Mouse (Mus musculus) heart, adult 2 months (tissue): ENCODE results near the gene Lcmt1. TPM values are rescaled to one million over a fixed set of nuclear protein-coding genes. Genes with fewer than 3 reads are reported as not detected.

Experiments
- DNase-seq, 2 experiments: peaks; one replicate each; pipeline ENCODE4 v3.0.0; 2021
- H3K27ac ChIP-seq: fragments of 200-600 bp; 2 replicates; pipeline ENCODE4 v1.8.1; 2022
- H3K27me3 ChIP-seq: fragments of 200-500 bp; 2 replicates; pipeline ENCODE4 v1.6.1; 2012; ENCODE audit warnings: mild to moderate bottlenecking, low read length, inconsistent platforms, mixed read lengths; ENCODE audit not compliant: control insufficient read depth, insufficient read depth
- H3K36me3 ChIP-seq: fragments of 200-500 bp; 2 replicates; pipeline ENCODE4 v1.6.1; 2012; ENCODE audit warnings: low read length, inconsistent platforms; ENCODE audit not compliant: control insufficient read depth, insufficient read depth
- H3K4me1 ChIP-seq: fragments of 200-500 bp; 2 replicates; pipeline ENCODE4 v1.6.1; 2011; ENCODE audit warnings: low read length; ENCODE audit not compliant: control insufficient read depth, insufficient read depth
- H3K4me3 ChIP-seq: fragments of 200-600 bp; 2 replicates; pipeline ENCODE4 v1.8.1; 2022
- H3K79me2 ChIP-seq: fragments of 200-500 bp; replicated peaks from 2 replicates; pipeline ENCODE4 v1.6.1; 2012; ENCODE audit warnings: mild to moderate bottlenecking, inconsistent platforms, low read length, moderate library complexity, mixed read lengths; ENCODE audit not compliant: control insufficient read depth, insufficient read depth
- H3K9ac ChIP-seq: fragments of 200-500 bp; 2 replicates; pipeline ENCODE4 v1.6.1; 2012; ENCODE audit warnings: low read depth, mild to moderate bottlenecking, control low read depth, inconsistent platforms, low read length, mixed read lengths
- CTCF ChIP-seq: fragments of 200-600 bp; IDR thresholded peaks from 2 replicates; pipeline ENCODE4 v1.8.1; 2022; ENCODE audit warnings: antibody characterized with exemption, mild to moderate bottlenecking, moderate library complexity
- EP300 ChIP-seq: fragments of 200-500 bp; IDR thresholded peaks from 2 replicates; pipeline ENCODE4 v1.6.1; 2011; ENCODE audit warnings: low read depth, low read length, control low read depth; ENCODE audit not compliant: insufficient read depth
- POLR2A ChIP-seq: fragments of 200-500 bp; IDR thresholded peaks from 2 replicates; pipeline ENCODE4 v1.6.1; 2011; ENCODE audit warnings: mild to moderate bottlenecking, low read depth, low read length, control low read depth; ENCODE audit not compliant: insufficient read depth
- WGBS: fragments of 180-500 bp; shearing (Covaris S2); methylation state at CpG from one replicate; pipeline ENCODE4 v1.1.7; 2018; 5-methylcytosine and 5-hydroxymethylcytosine counted together
- intact Hi-C: fragments of 180-260 bp; cut with DNase I; formaldehyde crosslinking; loops from one replicate; pipeline ENCODE4 v1.15.1; 2025
- long read RNA-seq: library from polyadenylated mRNA; stranded (forward); transcript quantifications from one replicate; pipeline ENCODE4 v2.0.0, GENCODE M21; 2021
- polyA plus RNA-seq: library from polyadenylated mRNA; depleted of rRNA; stranded (reverse); fragments of >200 nt; gene quantifications from 2 replicates; pipeline ENCODE4 v1.2.3, GENCODE M21; 2012; rRNA removed
- total RNA-seq, 2 experiments: library from RNA; stranded (reverse); gene quantifications; 2 replicates each; pipeline ENCODE4 v1.2.3; 2021

Lcmt1 gene
- total RNA-seq (10 to 100 TPM; 21.7 to 22.0 TPM), polyA plus RNA-seq (18.5 and 22.2 TPM in 2 replicates)
- long read RNA-seq, transcript Lcmt1-201 (11 exons, 1,369 nt): major isoform, 25 of 29 reads
- long read RNA-seq, partial matches to known transcripts: 2 of 29 reads
- long read RNA-seq, other reads (novel, unspliced or antisense): 2 of 29 reads

DNA sequence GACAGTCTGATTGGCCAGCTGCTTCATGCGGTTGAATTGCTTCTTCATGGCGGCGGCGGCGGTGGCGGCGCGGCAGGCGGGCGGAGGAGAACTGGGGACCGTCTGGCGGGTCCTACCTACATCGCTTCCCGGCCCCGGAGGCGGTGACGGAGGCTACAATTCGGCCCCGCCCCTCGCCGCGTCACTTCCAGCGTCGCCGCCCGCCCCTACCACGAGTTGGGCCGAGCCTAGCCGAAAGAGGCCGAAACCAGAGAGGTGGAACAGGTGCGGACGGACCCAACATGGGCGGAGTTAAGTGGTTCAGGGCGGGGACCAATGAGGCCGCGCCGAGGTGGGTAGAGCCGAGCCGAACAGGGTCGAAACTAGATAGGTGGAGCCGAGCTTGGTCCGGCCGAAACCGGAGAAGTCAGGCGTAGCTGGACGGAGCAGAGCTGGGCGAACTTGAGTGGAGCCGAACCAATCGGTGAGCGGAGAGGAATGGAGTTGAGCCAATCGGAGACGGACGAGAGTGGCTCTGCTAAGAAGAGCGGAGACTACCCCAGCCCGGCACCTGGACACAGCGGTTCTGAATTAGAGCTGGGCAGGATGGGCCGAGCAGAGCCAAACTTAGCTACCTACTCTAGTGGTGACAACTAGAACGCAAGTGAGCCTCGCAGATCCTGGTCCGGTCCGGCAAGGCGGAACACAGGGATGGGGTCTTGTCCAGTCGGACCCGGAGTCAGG lies at the start of gene Lcmt1, which contains the start of gene Arhgap17:
Gene Lcmt1, plus strand, starts transcription at position 26 of the 723 bp plus-strand sequence.
Gene Arhgap17, minus strand, starts transcription at position 157 of the 723 bp plus-strand sequence.
- H3K36me3 ChIP-seq: peaks cover 9% of the 10 kb centered on the region
- peak within 1 kb of the TSS; percentile 85 for H3K4me3 ChIP-seq
- no peaks in the 10 kb centered on the region for H3K27me3 ChIP-seq
- under 1% methylated on average over 58 of the region's 64 CpGs for WGBS
- intact Hi-C loops: loop anchor here (5.0 to 10.0 kb wide), 2 partner anchors 38 to 395 kb away; no protein-coding TSS in a partner anchor
- peak within 1 kb of the TSS; percentile 81 for H3K27ac ChIP-seq
- DNase-seq: peak; percentile 97 to 98
- peaks cover 23% of the 10 kb centered on the region for H3K4me1 ChIP-seq
- peak; percentile 59 for TF ChIP-seq POLR2A
- no peak for TF ChIP-seq EP300
- TF ChIP-seq CTCF: peak; percentile 37; the same call in 1 of the 2 replicates
- H3K79me2 ChIP-seq: peaks cover 7% of the 10 kb centered on the region; the same call in 1 of the 2 replicates
- peak within 1 kb of the TSS; percentile 85 for H3K9ac ChIP-seq

DNA sequence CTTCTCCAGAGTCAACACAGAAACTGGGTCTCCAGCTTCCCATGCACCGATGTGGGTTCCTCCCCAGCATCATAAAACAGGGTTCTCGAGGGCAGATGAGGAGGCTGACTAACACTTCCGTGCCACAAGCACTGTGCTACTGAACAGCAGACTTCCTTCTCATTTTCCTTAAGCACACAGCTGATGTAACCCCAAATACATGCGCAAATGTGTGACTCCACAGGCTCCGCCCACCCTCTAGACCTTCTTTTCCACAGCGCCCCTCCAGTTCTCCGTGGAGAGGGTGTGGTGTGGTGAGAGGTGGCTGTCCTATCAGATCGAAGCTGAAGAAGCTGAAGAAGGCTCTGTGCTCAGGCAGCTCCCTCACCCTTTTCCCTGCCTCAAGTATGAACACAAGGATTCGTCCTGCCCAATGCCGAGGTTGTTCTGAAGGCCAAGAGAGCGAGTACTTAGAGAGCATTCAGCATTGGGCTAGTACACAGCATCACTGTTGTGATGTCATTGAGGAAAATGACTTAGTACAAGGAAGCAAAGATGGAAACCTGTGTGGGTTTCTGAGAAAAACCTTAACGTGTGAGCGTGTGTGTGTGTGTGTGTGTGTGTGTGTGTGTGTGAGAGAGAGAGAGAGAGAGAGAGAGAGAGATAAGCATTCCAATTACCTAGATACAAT lies 47.0 kb upstream of the Lcmt1 start:
- Histone ChIP-seq H3K4me3 (no peak overlapping the region), H3K27ac (no peak overlapping the region), H3K36me3 (no peaks in the 10 kb centered on the region), H3K79me2 (no peaks in the 10 kb centered on the region), H3K27me3 (no peaks in the 10 kb centered on the region), H3K9ac (no peak overlapping the region), H3K4me1 (peaks cover 3% of the 10 kb centered on the region; the same call in 1 of the 2 replicates)
- intact Hi-C loops: no loop called here
- no peak for DNase-seq
- WGBS: 81% methylated on average over 13 of the region's 13 CpGs
- no peak for TF ChIP-seq EP300
- TF ChIP-seq CTCF: no peak
- TF ChIP-seq POLR2A: no peak

DNA sequence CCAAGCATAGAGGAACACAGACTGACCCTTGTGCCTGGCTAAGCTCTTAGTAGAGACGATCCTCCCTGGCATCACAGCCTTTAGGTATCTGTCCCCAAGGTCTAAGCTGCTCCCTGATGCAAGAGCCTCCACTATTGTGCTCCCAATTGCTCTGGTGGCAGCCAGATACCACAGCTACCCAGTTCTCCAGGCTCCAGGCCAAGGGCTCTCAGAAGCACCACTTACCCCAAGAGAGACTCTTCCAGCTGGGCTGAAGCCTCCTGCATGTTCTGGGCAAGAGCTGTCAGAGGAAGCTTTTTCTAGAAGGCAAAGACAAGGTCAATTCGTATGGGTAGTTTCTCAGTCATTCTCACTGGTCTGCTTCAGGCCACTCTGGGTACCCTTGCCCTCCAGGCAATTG lies 46.2 kb upstream of the Lcmt1 start:
- Histone ChIP-seq H3K36me3 (no peaks in the 10 kb centered on the region), H3K4me3 (no peak overlapping the region), H3K9ac (no peak overlapping the region), H3K27me3 (no peaks in the 10 kb centered on the region), H3K27ac (peak overlapping the region; percentile 52; the same call in 1 of the 2 replicates), H3K79me2 (no peaks in the 10 kb centered on the region), H3K4me1 (peaks cover 3% of the 10 kb centered on the region; the same call in 1 of the 2 replicates)
- no peak for TF ChIP-seq CTCF
- no peak for TF ChIP-seq POLR2A
- no peak for TF ChIP-seq EP300
- DNase-seq: peak; percentile 59 to 79
- 61% methylated on average over 2 of the region's 2 CpGs for WGBS
- intact Hi-C loops: no loop called here

DNA sequence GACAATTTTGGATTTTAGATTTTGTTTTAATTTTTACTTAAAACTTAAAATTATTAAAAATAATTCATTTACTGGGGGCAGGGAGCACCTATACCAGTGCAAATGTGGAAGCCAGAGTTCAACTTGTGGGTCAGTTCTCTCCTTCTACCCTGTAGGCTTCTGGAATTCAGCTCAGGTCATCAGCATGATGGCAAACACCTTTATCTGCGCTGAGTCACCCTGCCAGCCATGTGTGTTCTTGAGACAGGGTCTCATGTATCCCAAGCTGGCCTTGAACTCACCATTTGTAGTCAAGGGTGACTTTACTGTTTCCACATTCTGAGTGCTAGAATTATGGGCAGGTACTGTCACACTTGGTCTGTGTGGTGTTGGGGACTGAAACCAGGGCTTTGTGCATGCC lies 45.5 kb upstream of the Lcmt1 start:
- no peaks in the 10 kb centered on the region for H3K36me3 ChIP-seq
- no peaks in the 10 kb centered on the region for H3K79me2 ChIP-seq
- no peak overlapping the region for H3K4me3 ChIP-seq
- intact Hi-C loops: no loop called here
- no peak for DNase-seq
- H3K9ac ChIP-seq: no peak overlapping the region
- TF ChIP-seq CTCF (no peak), POLR2A (no peak), EP300 (no peak)
- no peaks in the 10 kb centered on the region for H3K27me3 ChIP-seq
- peaks cover 3% of the 10 kb centered on the region; the same call in 1 of the 2 replicates for H3K4me1 ChIP-seq
- 100% methylated on average over 1 of the region's 1 CpGs for WGBS
- no peak overlapping the region; the same call in 1 of the 2 replicates for H3K27ac ChIP-seq

DNA sequence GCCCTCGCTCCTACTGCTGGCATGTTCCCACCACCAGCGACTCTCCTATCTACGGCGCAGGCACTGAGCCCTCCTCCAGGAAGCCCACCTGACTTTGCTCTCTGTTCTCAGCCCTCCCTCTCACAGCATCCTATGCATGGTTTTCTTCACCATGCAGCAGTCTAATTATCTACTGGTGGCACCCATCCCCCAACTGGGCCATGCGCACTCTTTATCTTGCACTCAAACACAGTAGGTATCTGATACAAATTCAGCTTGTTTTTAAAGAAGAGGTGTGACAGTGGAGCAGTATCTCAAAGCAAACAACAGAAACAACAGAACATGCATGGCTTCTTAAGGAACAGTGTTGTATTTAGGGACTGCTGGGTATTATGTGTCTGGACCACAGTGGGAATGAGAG lies 43.5 kb upstream of the Lcmt1 start:
- WGBS: 88% methylated on average over 5 of the region's 5 CpGs
- intact Hi-C loops: no loop called here
- no peak overlapping the region for H3K9ac ChIP-seq

More for the DNA sequence above, 43.5 kb upstream of the Lcmt1 start:
- no peak overlapping the region for H3K27ac ChIP-seq
- no peaks in the 10 kb centered on the region for H3K27me3 ChIP-seq
- peaks cover 8% of the 10 kb centered on the region; the same call in 1 of the 2 replicates for H3K4me1 ChIP-seq
- H3K4me3 ChIP-seq: no peak overlapping the region
- no peak for TF ChIP-seq POLR2A
- no peak for TF ChIP-seq EP300
- TF ChIP-seq CTCF: no peak
- no peak for DNase-seq
- H3K36me3 ChIP-seq: no peaks in the 10 kb centered on the region
- peaks cover 2% of the 10 kb centered on the region for H3K79me2 ChIP-seq
